Mouse (Mus musculus): ENCODE measurements around the gene Triobp.

DNA sequence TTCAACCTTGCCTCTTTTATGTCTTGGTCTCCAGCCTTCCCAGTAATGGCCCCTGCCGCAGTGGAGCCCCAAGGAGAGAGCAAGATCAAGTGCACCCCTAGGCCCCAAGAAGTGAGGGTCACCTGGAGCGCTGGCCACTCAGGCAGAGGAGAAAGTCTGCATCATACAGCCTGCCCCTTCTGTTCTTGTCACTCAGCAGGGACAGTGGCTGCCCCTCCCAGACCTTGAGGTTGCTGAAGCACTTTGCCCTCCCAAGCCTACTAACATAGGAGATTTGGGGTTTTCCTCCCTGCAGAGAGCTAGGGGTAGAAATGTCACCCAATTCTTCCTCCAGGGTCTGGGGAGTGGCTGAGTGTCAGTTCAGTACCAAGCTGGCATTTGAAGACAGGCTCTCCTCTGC is 104.8 kb downstream of the Triobp start:
- no peak for TF ChIP-seq ZC3H11A (IDR thresholded peaks at IDR 0.05; ENCODE audit: borderline replicate concordance, low read depth, low read length)
- no peak for TF ChIP-seq HCFC1 (IDR thresholded peaks at IDR 0.05; ENCODE audit: borderline replicate concordance, insufficient read depth, low read length)
- TF ChIP-seq ZNF384 (IDR thresholded peaks at IDR 0.05; ENCODE audit: low read depth, low read length), result no peak

Data from ES-E14 (cell line).